Mouse (Mus musculus) CH12.LX (cell line): ENCODE data around the gene Scaf1. TPM values are rescaled to one million over a fixed set of nuclear protein-coding genes. Genes with fewer than 3 reads are reported as not detected.

ENCODE experiments used
- DNase-seq: peaks from one replicate; pipeline ENCODE4 v3.0.0-alpha.2; 2013; ENCODE audit errors: extremely low read depth
- H3K27ac ChIP-seq: 2 replicates; pipeline ENCODE4 v1.5.1; 2012; ENCODE audit warnings: low read depth, mild to moderate bottlenecking, control low read depth, moderate library complexity; ENCODE audit not compliant: insufficient read depth
- H3K27me3 ChIP-seq: replicated peaks from 2 replicates; pipeline ENCODE3; 2012; ENCODE audit warnings: inconsistent platforms
- H3K36me3 ChIP-seq, 2 experiments: replicated peaks in 1 of 2; 2 replicates each; pipeline versions ENCODE3 to v1.6.1; 2012; ENCODE audit warnings: inconsistent platforms in 1 of 2, low read length in 1 of 2, mild to moderate bottlenecking in 1 of 2, mixed read lengths in 1 of 2, moderate library complexity in 1 of 2; ENCODE audit not compliant: control insufficient read depth in 1 of 2, insufficient read depth in 1 of 2
- H3K4me1 ChIP-seq, 2 experiments: 2 replicates each; pipeline ENCODE4 v1.6.1; 2012; ENCODE audit warnings: inconsistent platforms in 1 of 2, moderate library complexity in 1 of 2; ENCODE audit not compliant: insufficient read depth in 2 of 2, control insufficient read depth in 1 of 2
- H3K4me2 ChIP-seq: 2 replicates; pipeline ENCODE4 v1.6.1; 2012; ENCODE audit warnings: low read depth, mild to moderate bottlenecking, control low read depth; ENCODE audit not compliant: poor library complexity, insufficient read depth, severe bottlenecking
- H3K4me3 ChIP-seq, 3 experiments: fragments of 150-350 bp in 1 of 3; sonication (generic) in 1 of 3; replicated peaks in 1 of 3; 2 replicates each; pipeline versions ENCODE3 to v1.5.1; 2011 to 2012; ENCODE audit warnings: low read depth in 2 of 3, low read length in 2 of 3, mild to moderate bottlenecking in 2 of 3, moderate library complexity in 2 of 3, control low read depth in 1 of 3, improper control_type of control experiment in 1 of 3, inconsistent platforms in 1 of 3, mixed read lengths in 1 of 3; ENCODE audit not compliant: poor library complexity in 1 of 3
- H3K79me2 ChIP-seq: replicated peaks from 2 replicates; pipeline ENCODE4 v1.6.1; 2012; ENCODE audit warnings: mild to moderate bottlenecking, moderate library complexity; ENCODE audit not compliant: control insufficient read depth, poor library complexity, insufficient read depth, severe bottlenecking; ENCODE audit errors: extremely low read depth
- H3K9ac ChIP-seq: 2 replicates; pipeline ENCODE4 v1.6.1; 2012; ENCODE audit warnings: low read depth, mild to moderate bottlenecking, control low read depth, moderate library complexity; ENCODE audit not compliant: insufficient read depth
- H3K9me3 ChIP-seq: replicated peaks from 2 replicates; pipeline ENCODE3; 2012; ENCODE audit warnings: low read length, inconsistent platforms, mixed read lengths
- BHLHE40 ChIP-seq: IDR thresholded peaks from 2 replicates; pipeline ENCODE4 v1.6.1; 2011; ENCODE audit warnings: mild to moderate bottlenecking, low read depth, low read length, improper control_type of control experiment
- CHD1 ChIP-seq: IDR thresholded peaks from 2 replicates; pipeline ENCODE4 v1.6.1; 2012; ENCODE audit warnings: low read depth, low read length, improper control_type of control experiment, inconsistent platforms
- CHD2 ChIP-seq: IDR thresholded peaks from 2 replicates; pipeline ENCODE4 v1.6.1; 2011; ENCODE audit warnings: low read length, improper control_type of control experiment
- E2F4 ChIP-seq: IDR thresholded peaks from 2 replicates; pipeline ENCODE4 v1.6.1; 2011; ENCODE audit warnings: low read depth, low read length, improper control_type of control experiment; ENCODE audit not compliant: insufficient replicate concordance
- ETS1 ChIP-seq: conservative IDR thresholded peaks from 2 replicates; pipeline ENCODE4 v1.6.1; 2012; ENCODE audit warnings: low read depth, mild to moderate bottlenecking, inconsistent platforms, low read length, improper control_type of control experiment, moderate library complexity
- HCFC1 ChIP-seq: IDR thresholded peaks from 2 replicates; pipeline ENCODE4 v1.6.1; 2012; ENCODE audit warnings: low read depth, mild to moderate bottlenecking, inconsistent platforms, low read length, improper control_type of control experiment
- JUND ChIP-seq: conservative IDR thresholded peaks from 2 replicates; pipeline ENCODE4 v1.6.1; 2011; ENCODE audit warnings: low read depth, low read length, improper control_type of control experiment
- KAT2A ChIP-seq: IDR thresholded peaks from 2 replicates; pipeline ENCODE4 v1.6.1; 2012; ENCODE audit warnings: low read length, improper control_type of control experiment, inconsistent platforms; ENCODE audit not compliant: insufficient replicate concordance
- MAFK ChIP-seq: IDR thresholded peaks from 2 replicates; pipeline ENCODE4 v1.6.1; 2011; ENCODE audit warnings: low read length, improper control_type of control experiment; ENCODE audit not compliant: insufficient replicate concordance
- MAX ChIP-seq: IDR thresholded peaks from 2 replicates; pipeline ENCODE4 v1.6.1; 2011; ENCODE audit warnings: low read length, improper control_type of control experiment
- MAZ ChIP-seq: IDR thresholded peaks from 2 replicates; pipeline ENCODE4 v1.6.1; 2012; ENCODE audit warnings: low read depth, mild to moderate bottlenecking, inconsistent platforms, low read length, improper control_type of control experiment, moderate library complexity
- MEF2A ChIP-seq: IDR thresholded peaks from 2 replicates; pipeline ENCODE4 v1.6.1; 2014; ENCODE audit warnings: low read depth, mild to moderate bottlenecking, inconsistent platforms, low read length, improper control_type of control experiment, borderline replicate concordance
- MXI1 ChIP-seq: IDR thresholded peaks from 2 replicates; pipeline ENCODE4 v1.6.1; 2011; ENCODE audit warnings: mild to moderate bottlenecking, low read depth, low read length, improper control_type of control experiment
- NELFE ChIP-seq: IDR thresholded peaks from 2 replicates; pipeline ENCODE4 v1.6.1; 2011; ENCODE audit warnings: low read depth, low read length, improper control_type of control experiment
- PAX5 ChIP-seq: IDR thresholded peaks from 2 replicates; pipeline ENCODE4 v1.6.1; 2012; ENCODE audit warnings: low read length, inconsistent platforms, mixed read lengths
- POLR2A ChIP-seq: IDR thresholded peaks from 2 replicates; pipeline ENCODE4 v1.6.1; 2011; ENCODE audit warnings: low read depth, mild to moderate bottlenecking, improper control_type of control experiment, low read length
- SIN3A ChIP-seq: IDR thresholded peaks from 2 replicates; pipeline ENCODE4 v1.6.1; 2012; ENCODE audit warnings: low read length, improper control_type of control experiment, inconsistent platforms
- SMC3 ChIP-seq: IDR thresholded peaks from 2 replicates; pipeline ENCODE4 v1.6.1; 2011; ENCODE audit warnings: low read depth, low read length, improper control_type of control experiment
- USF2 ChIP-seq: conservative IDR thresholded peaks from 2 replicates; pipeline ENCODE4 v1.6.1; 2011; ENCODE audit warnings: low read depth, low read length, improper control_type of control experiment
- ZKSCAN1 ChIP-seq: IDR thresholded peaks from 2 replicates; pipeline ENCODE4 v1.6.1; 2012; ENCODE audit warnings: low read depth, inconsistent platforms, low read length, improper control_type of control experiment, borderline replicate concordance
- ZMIZ1 ChIP-seq: IDR thresholded peaks from 2 replicates; pipeline ENCODE4 v1.6.1; 2012; ENCODE audit warnings: low read depth, mild to moderate bottlenecking, inconsistent platforms, low read length, improper control_type of control experiment
- ZNF384 ChIP-seq: IDR thresholded peaks from 2 replicates; pipeline ENCODE4 v1.6.1; 2012; ENCODE audit warnings: low read depth, low read length, improper control_type of control experiment, inconsistent platforms
- dilution Hi-C: fragments of 300-500 bp; cut with MboI; formaldehyde crosslinking; loops from 2 replicates; pipeline ENCODE4 v1.14.3; 2020; ENCODE audit warnings: low sequenced_read_pairs; ENCODE audit not compliant: extremely low pct_unique_long_range_greater_than_20kb, extremely low pct_ligation_motif_present
- in situ Hi-C: fragments of 300-500 bp; cut with MboI; formaldehyde crosslinking; loops from 3 replicates; pipeline ENCODE4 v1.14.3; 2019; ENCODE audit warnings: low sequenced_read_pairs, low pct_ligation_motif_present, low pct_unique_long_range_greater_than_20kb, mixed read lengths
- polyA plus RNA-seq: library from polyadenylated mRNA; unstranded; fragments of >175 nt; gene quantifications from 2 replicates; pipeline ENCODE4 v1.2.1, GENCODE M21; 2012; ENCODE audit warnings: low read depth; ENCODE audit not compliant: insufficient read length
- total RNA-seq, 2 experiments: library from RNA; depleted of rRNA; stranded (reverse); fragments of 300-350 nt in 1 of 2; fragments of >200 nt in 1 of 2; gene quantifications; 2 replicates each; pipeline ENCODE4 v1.2.3; 2012 to 2014

Scaf1 gene
- total and polyA plus RNA-seq, 3 experiments = 5.4 to 41.9 (median 18.2) TPM

DNA sequence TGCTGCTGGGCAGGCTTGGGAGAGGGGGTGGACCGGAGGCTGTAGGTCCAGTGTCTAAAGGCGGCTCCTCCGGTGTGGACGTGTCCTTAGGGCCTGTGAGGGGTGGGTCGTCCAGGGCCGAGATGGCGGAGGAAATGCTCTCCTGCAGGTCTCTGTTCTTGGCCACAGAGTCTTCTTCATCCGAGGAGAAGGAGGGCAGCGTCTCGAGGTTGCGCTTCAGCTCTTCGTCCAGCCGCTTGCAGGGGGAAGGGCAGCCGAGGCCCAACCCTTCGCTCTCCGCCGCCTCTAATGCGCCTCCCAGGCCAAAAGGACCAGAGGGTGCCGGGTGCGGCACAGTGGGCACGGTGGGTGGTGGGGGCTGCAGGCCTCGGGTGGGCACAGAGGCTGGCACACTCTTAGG is 29.6 kb upstream of the Scaf1 start:
- no peaks in the 10 kb centered on the region for H3K9me3 ChIP-seq
- H3K79me2 ChIP-seq = peaks cover 5% of the 10 kb centered on the region
- no peak overlapping the region for H3K4me3 ChIP-seq
- no peak for DNase-seq
- H3K27ac ChIP-seq = no peak overlapping the region
- H3K4me2 ChIP-seq = no peak overlapping the region
- H3K27me3 ChIP-seq = no peaks in the 10 kb centered on the region
- no peak for TF ChIP-seq NELFE
- no peak for TF ChIP-seq CHD1
- TF ChIP-seq ZMIZ1 = no peak
- TF ChIP-seq MXI1 = no peak
- TF ChIP-seq ZNF384 = no peak
- no peak for TF ChIP-seq E2F4
- TF ChIP-seq PAX5 = no peak
- no peak for TF ChIP-seq MAZ
- no peak for TF ChIP-seq BHLHE40
- no peak for TF ChIP-seq SIN3A
- dilution Hi-C loops (no loop called here), in situ Hi-C loops (loop anchor here (5.0 kb wide), 1 partner anchor 58 kb away; the partner anchor contains the start of gene Prmt1)
- no peak overlapping the region for H3K9ac ChIP-seq
- peaks cover 80 to 87% of the 10 kb centered on the region in 2 experiments for H3K36me3 ChIP-seq
- H3K4me1 ChIP-seq = peaks cover 0 to 7% of the 10 kb centered on the region in 2 experiments; a peak in 2 of 4 replicates

DNA sequence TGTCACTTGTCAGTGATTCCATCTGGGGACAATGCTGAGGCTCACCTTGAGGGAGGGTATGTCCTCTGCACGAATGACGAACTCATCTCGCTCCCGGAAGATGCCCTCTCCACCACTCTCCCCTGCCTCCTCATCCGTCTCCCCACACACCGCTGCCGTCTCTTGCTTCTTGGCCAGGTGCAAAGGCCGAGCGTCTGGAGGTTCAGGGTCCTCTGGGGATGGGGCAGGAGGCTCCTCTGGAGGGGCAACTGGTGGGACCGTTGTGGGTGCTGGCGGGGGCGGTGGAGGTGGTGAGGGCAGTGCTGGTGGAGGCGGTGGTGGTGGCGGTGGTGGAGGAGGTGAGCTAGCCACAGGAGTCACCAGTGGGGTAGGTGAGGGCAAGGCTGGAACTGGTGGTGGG is 27.1 kb upstream of the Scaf1 start:
- H3K36me3 ChIP-seq = peaks cover 75 to 89% of the 10 kb centered on the region in 2 experiments
- H3K4me3 ChIP-seq = no peak overlapping the region
- no peaks in the 10 kb centered on the region for H3K9me3 ChIP-seq
- H3K79me2 ChIP-seq = peaks cover 2% of the 10 kb centered on the region; the same call in 1 of the 2 replicates
- dilution Hi-C loops = no loop called here
- no peak overlapping the region for H3K27ac ChIP-seq
- no peaks in the 10 kb centered on the region for H3K4me1 ChIP-seq
- TF ChIP-seq ZKSCAN1 (no peak), POLR2A (no peak), MEF2A (no peak), MXI1 (no peak)
- DNase-seq = no peak
- no peaks in the 10 kb centered on the region for H3K27me3 ChIP-seq
- H3K4me2 ChIP-seq = no peak overlapping the region
- in situ Hi-C loops = no loop called here
- no peak overlapping the region for H3K9ac ChIP-seq

DNA sequence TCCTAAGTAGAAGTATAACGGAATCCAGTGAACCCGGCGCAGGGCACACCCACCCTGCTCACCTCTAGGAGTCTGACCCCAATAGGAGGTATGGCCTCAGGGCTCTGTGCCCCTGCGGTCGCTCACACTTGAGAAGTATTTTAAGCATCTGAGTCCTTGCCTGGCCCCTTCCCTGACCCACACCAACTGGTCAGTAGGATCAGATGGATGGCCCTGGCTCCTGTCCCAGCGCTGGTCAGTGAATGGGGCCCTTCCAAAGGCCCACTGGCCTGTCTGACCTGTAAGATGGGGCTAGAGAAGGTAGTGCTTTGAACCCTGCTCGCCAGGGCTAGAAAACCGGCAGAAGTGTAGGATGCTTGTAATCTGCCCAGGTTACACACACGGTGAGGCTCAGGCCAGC is 24.7 kb upstream of the Scaf1 start:
- DNase-seq = no peak
- dilution Hi-C loops = no loop called here
- Histone ChIP-seq H3K27me3 (no peaks in the 10 kb centered on the region), H3K9ac (no peak overlapping the region), H3K4me3 (no peak overlapping the region), H3K79me2 (peaks cover 2% of the 10 kb centered on the region; the same call in 1 of the 2 replicates), H3K4me1 (no peaks in the 10 kb centered on the region), H3K27ac (no peak overlapping the region), H3K4me2 (no peak overlapping the region), H3K9me3 (no peaks in the 10 kb centered on the region), H3K36me3 (peaks cover 66 to 89% of the 10 kb centered on the region in 2 experiments)
- in situ Hi-C loops = no loop called here
- TF ChIP-seq USF2 (no peak), ZMIZ1 (no peak), SIN3A (no peak), NELFE (no peak), HCFC1 (no peak), E2F4 (no peak), KAT2A (no peak), MAX (no peak), BHLHE40 (no peak), SMC3 (no peak), ZNF384 (no peak), MXI1 (no peak), JUND (no peak), CHD2 (no peak), ETS1 (no peak), MAFK (no peak), ZKSCAN1 (no peak)
